Mouse (Mus musculus) forebrain, embryonic 15.5 days (tissue): ENCODE results near the gene Apba2. TPM values are rescaled to one million over a fixed set of nuclear protein-coding genes. Genes with fewer than 3 reads are reported as not detected.
A peak's percentile ranks its signal among the peaks of the same experiment; 100 is the strongest.

Experiments used
- ATAC-seq: fragments of 200-750 bp; cut with Nextera tagmentation; replicated peaks from 2 replicates; pipeline ENCODE4 v1.8.0; 2017; ENCODE audit warnings: mild to moderate bottlenecking, moderate TSS enrichment, moderate library complexity
- H3K27ac ChIP-seq: fragments of 300-500 bp; sonication (generic); replicated peaks from 2 replicates; pipeline ENCODE4 v1.5.1; 2015; ENCODE audit warnings: mild to moderate bottlenecking, inconsistent platforms
- H3K27me3 ChIP-seq: fragments of 300-500 bp; sonication (generic); 2 replicates; pipeline ENCODE4 v1.6.1; 2015; ENCODE audit warnings: inconsistent platforms
- H3K36me3 ChIP-seq: fragments of 300-500 bp; sonication (generic); 2 replicates; pipeline ENCODE4 v1.6.1; 2015; ENCODE audit warnings: mild to moderate bottlenecking, inconsistent platforms
- H3K4me1 ChIP-seq: fragments of 300-500 bp; sonication (generic); 2 replicates; pipeline ENCODE4 v1.6.1; 2015; ENCODE audit warnings: inconsistent platforms
- H3K4me2 ChIP-seq: fragments of 300-500 bp; sonication (generic); replicated peaks from 2 replicates; pipeline ENCODE4 v1.6.1; 2015; ENCODE audit warnings: mild to moderate bottlenecking, inconsistent platforms
- H3K4me3 ChIP-seq: fragments of 300-500 bp; sonication (generic); 2 replicates; pipeline ENCODE4 v1.5.1; 2015; ENCODE audit warnings: mild to moderate bottlenecking, inconsistent platforms
- H3K9ac ChIP-seq: fragments of 300-500 bp; sonication (generic); replicated peaks from 2 replicates; pipeline ENCODE4 v1.6.1; 2015; ENCODE audit warnings: mild to moderate bottlenecking, inconsistent platforms
- H3K9me3 ChIP-seq: fragments of 300-500 bp; sonication (generic); 2 replicates; pipeline ENCODE4 v1.6.1; 2016; ENCODE audit warnings: inconsistent platforms
- WGBS: fragments of 180-500 bp; shearing (Covaris S2); methylation state at CpG from one replicate; pipeline ENCODE4 v1.1.7; 2015; ENCODE audit warnings: mixed read lengths; 5-methylcytosine and 5-hydroxymethylcytosine counted together
- polyA plus RNA-seq: library from polyadenylated mRNA; unstranded; fragments of >200 nt; fragmentation: Nextera tagmentation; extraction: Ambion mirVana; gene quantifications from 2 replicates; pipeline ENCODE4 v1.2.1, GENCODE M21; 2015

Apba2 gene
- polyA plus RNA-seq, 1 experiment from 2014 or later, result 159 TPM

DNA sequence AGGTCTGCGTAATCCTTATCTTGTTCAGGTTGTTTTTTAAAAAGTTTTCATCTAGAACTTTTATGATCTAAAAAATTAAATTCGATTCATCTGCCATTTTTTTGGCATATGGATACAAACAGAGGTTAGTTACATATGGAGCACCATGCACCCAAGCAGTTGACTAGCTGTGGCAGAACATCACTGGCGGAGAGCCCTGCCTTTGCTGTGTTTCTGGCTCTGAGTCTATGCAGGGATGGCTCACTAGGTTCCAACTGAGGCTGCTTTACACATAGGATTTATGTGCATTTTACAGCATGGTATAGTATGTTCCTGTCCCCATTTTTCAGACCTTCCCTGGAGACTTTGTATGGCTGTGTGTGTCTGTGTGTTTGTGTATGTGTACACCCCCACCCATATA is 221.8 kb downstream of the Apba2 start:
- Histone ChIP-seq H3K9me3 (no peaks in the 10 kb centered on the region), H3K4me2 (no peak overlapping the region), H3K4me3 (no peak overlapping the region), H3K36me3 (no peaks in the 10 kb centered on the region), H3K9ac (no peak overlapping the region), H3K27me3 (no peaks in the 10 kb centered on the region), H3K4me1 (peaks cover 11% of the 10 kb centered on the region), H3K27ac (peak overlapping the region; percentile 45; the same call in 1 of the 2 replicates)
- 76% methylated on average over 3 of the region's 3 CpGs for WGBS
- no peak; the same call in 1 of the 2 replicates for ATAC-seq

DNA sequence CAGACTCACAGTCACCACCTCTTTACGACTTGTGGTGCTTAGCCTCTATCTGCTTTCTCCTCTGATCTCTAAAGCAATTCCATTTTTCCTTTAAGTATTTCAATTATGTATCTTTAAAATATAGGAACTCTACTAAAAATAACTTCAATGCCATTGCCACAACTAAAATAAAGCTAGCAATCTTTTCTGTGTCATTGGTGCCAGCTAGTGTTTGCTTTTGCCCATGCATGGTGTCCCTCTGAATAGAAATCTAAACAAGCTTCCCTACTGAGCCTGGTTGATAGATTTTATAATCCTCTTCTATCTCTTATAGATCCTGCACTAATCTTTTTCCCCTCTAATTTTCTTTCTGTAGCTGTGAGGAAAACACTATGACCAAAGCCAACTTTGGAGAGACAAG is 222.9 kb downstream of the Apba2 start:
- no peak overlapping the region for H3K4me2 ChIP-seq
- no peaks in the 10 kb centered on the region for H3K9me3 ChIP-seq
- no peak overlapping the region for H3K4me3 ChIP-seq
- H3K27ac ChIP-seq, result no peak overlapping the region
- 82% methylated on average over 1 of the region's 1 CpGs for WGBS
- ATAC-seq, result no peak
- H3K36me3 ChIP-seq, result no peaks in the 10 kb centered on the region
- H3K9ac ChIP-seq, result no peak overlapping the region
- H3K4me1 ChIP-seq, result peaks cover 17% of the 10 kb centered on the region
- no peaks in the 10 kb centered on the region for H3K27me3 ChIP-seq

DNA sequence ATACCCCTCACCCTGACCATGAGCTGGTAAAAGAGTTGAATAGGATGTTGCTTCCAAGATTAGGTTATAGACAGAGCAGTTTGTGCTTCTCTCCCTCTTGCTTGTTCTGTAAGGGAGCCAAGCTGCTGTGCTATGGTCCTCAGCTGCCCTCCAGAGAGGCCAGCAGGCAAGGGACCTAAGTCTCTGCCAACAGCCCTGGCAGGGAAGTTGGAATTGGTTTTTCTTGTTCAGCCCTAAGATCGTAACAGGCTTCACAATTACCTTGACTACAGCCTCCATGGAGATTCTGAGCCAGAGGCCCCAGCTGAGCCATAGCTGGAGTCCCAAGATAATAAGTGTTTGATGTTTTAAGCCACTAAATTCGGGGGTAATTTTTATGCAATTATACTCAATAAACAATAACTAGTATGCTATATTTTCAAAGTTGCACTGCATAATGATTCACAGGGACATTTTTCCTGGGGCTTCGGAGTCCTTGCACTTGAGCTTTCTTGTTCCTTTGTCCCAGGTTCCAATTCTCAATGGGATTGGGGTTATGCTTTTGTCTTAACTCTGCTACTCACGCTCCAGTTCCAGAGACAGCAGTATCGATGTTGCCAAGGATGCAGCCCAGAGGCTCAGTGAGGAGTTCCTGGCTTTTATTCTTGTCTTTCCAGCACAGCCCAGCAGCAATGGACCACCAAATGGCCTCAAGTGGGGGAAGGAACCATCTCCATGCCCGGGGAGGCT is 224.6 kb downstream of the Apba2 start:
- ATAC-seq, result no peak
- 48% methylated on average over 6 of the region's 6 CpGs for WGBS
- no peaks in the 10 kb centered on the region for H3K36me3 ChIP-seq
- H3K9ac ChIP-seq, result no peak overlapping the region
- no peak overlapping the region for H3K4me2 ChIP-seq
- H3K27me3 ChIP-seq, result no peaks in the 10 kb centered on the region
- H3K4me3 ChIP-seq, result no peak overlapping the region
- H3K27ac ChIP-seq, result peak overlapping the region; percentile 32; the same call in 1 of the 2 replicates
- H3K4me1 ChIP-seq, result peaks cover 22% of the 10 kb centered on the region
- H3K9me3 ChIP-seq, result no peaks in the 10 kb centered on the region

DNA sequence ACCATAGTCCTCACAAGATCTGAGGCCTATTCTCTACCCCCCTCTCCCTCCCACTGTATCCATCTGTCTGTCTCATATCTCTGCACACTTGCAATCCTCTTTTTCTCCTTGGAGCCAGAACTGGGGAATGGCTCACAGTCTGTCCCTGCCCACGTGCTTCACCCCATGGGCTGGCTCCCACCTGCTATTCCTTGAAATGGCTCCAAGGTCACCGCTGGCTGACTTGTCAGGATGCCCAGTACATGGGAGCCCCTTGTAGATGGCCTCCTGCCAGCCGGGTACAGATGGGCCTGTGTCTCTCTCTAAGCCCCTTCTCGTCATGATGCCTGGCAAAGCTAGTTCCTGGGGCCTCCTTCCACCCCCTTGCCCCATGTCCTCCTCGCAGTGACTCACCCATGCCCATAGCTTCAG is 226.7 kb downstream of the Apba2 start:
- ATAC-seq, result peak; percentile 51
- Histone ChIP-seq H3K4me3 (no peak overlapping the region), H3K27me3 (no peaks in the 10 kb centered on the region), H3K9me3 (no peaks in the 10 kb centered on the region), H3K9ac (no peak overlapping the region), H3K27ac (peak overlapping the region; percentile 62), H3K4me2 (no peak overlapping the region), H3K4me1 (peaks cover 22% of the 10 kb centered on the region), H3K36me3 (no peaks in the 10 kb centered on the region)
- WGBS, result 53% methylated on average over 5 of the region's 5 CpGs

DNA sequence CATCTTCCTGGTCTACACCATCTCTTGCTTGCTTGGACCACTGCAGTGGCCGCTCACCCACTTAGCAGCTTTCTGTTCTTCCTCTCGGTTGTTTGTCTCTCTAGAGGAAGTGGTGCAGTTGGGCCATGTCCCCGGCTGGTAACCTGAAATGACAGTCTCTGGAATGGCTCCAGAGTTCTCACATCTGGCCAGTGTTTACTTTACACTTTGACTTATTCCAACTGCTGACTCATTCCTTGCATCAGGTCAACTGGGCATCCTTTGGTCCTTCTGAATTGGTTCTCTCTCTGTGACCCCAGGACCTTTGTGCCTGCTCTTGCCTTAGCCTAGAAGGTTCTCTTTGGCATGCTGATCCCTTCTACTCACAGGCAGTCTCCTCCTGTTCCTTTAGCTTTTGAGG is 227.3 kb downstream of the Apba2 start:
- H3K4me1 ChIP-seq, result peaks cover 22% of the 10 kb centered on the region
- H3K27ac ChIP-seq, result peak overlapping the region; percentile 62; the same call in 1 of the 2 replicates
- no peaks in the 10 kb centered on the region for H3K36me3 ChIP-seq
- no peak overlapping the region for H3K4me2 ChIP-seq
- 89% methylated on average over 3 of the region's 3 CpGs for WGBS
- ATAC-seq, result no peak
- no peaks in the 10 kb centered on the region for H3K27me3 ChIP-seq
- no peak overlapping the region for H3K4me3 ChIP-seq
- H3K9me3 ChIP-seq, result no peaks in the 10 kb centered on the region
- no peak overlapping the region for H3K9ac ChIP-seq

DNA sequence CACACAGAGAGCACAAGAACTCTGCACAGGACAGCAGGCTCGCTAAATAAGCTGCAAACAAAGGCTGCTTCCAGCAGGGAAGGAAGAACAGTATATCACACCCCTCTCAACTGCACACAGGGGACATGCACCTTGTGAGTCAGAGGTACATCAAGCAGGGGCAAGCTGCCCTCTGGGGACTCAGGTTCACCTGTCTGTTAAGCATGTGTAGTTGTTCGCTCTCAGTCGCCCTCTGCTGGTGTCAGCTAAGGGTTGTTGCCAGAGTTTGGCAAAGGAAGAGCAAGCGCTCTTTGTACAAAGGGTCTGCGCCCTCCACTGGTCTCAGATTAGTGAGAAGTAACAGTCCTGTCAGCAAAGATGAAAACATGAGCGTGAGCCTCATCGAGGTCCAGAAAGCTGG is 228.3 kb downstream of the Apba2 start:
- peak overlapping the region; percentile 29 for H3K27ac ChIP-seq
- no peak overlapping the region for H3K4me2 ChIP-seq
- WGBS, result 14% methylated on average over 7 of the region's 7 CpGs
- no peaks in the 10 kb centered on the region for H3K9me3 ChIP-seq
- H3K4me1 ChIP-seq, result peaks cover 22% of the 10 kb centered on the region
- H3K27me3 ChIP-seq, result no peaks in the 10 kb centered on the region
- H3K36me3 ChIP-seq, result no peaks in the 10 kb centered on the region
- peak; percentile 53 for ATAC-seq
- H3K4me3 ChIP-seq, result no peak overlapping the region
- H3K9ac ChIP-seq, result no peak overlapping the region

DNA sequence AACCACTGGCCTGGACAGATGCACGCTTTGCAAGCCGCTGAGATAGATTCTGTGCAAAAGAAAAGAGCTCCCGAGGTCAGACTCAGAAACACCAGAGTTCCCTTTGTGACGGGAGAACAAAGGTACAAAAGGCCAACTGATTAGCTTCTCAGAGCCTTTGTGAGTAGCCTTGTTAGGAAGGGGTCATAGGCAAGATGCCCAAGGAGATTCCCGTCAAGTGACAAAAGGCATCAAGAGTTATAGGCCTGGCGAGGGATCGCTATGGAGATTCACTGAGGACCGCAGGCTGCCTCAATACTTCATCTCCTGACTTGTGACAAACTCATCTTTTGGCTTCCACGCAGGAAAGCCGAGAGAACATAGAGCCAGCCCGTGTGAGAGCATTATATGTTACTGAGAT is 237.6 kb downstream of the Apba2 start:
- Histone ChIP-seq H3K27me3 (no peaks in the 10 kb centered on the region), H3K36me3 (peaks cover 15% of the 10 kb centered on the region), H3K4me2 (no peak overlapping the region), H3K4me3 (no peak overlapping the region), H3K27ac (no peak overlapping the region), H3K4me1 (peaks cover 13% of the 10 kb centered on the region), H3K9me3 (no peaks in the 10 kb centered on the region), H3K9ac (no peak overlapping the region)
- WGBS, result 10% methylated on average over 11 of the region's 11 CpGs
- no peak for ATAC-seq

DNA sequence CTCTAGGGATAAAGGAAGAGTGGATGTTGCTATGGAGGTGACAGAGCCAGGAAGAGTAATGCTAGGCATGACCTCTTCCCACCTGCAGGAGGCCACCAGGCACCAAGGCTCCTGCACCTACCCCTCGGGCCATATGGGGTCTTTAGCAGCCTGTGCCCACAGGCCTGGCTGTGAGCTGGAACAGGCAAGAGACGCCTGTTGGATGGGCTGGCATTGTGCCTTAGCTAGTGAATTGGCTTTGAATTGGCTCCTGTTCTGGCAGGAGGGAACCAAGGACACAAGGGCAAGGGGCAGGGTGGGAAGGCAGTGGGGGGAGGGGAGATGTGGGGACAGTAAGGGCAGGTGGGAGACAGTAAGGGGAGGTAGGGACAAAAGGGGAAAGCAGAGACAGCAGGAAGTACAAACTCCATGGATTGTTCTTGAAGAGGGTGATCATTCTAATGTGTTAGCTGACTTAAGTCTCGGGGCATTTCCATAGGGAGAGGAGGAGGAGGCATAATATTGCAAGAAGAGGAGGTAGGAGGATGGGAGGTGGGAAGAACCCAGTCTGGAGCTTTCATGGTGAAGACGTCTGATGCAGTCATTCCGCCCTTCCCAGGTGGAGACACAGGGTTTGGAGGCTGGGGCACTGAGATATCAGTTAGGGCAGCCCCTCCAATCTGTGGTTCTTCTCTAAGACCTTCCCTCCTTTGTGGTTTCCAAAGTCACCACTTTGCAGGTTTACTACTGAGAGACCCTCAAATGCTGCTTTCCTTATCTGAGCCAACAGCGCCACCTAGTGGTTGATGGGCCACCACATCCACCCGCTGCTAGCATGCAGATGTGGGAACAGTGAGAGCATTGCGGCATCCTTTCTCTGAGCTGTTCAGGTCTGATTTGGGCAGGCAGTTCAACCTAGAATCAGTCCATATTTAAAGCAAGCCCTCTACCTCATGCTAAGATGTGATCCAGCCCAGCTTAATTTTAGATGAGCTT is 240.1 kb downstream of the Apba2 start:
- no peak overlapping the region for H3K4me2 ChIP-seq
- WGBS, result 22% methylated on average over 8 of the region's 8 CpGs
- H3K27ac ChIP-seq, result peak overlapping the region; percentile 49
- no peaks in the 10 kb centered on the region for H3K9me3 ChIP-seq
- peaks cover 13% of the 10 kb centered on the region for H3K4me1 ChIP-seq
- H3K4me3 ChIP-seq, result no peak overlapping the region
- ATAC-seq, result peak; percentile 92
- no peaks in the 10 kb centered on the region for H3K27me3 ChIP-seq
- no peak overlapping the region for H3K9ac ChIP-seq
- peaks cover 24% of the 10 kb centered on the region for H3K36me3 ChIP-seq

DNA sequence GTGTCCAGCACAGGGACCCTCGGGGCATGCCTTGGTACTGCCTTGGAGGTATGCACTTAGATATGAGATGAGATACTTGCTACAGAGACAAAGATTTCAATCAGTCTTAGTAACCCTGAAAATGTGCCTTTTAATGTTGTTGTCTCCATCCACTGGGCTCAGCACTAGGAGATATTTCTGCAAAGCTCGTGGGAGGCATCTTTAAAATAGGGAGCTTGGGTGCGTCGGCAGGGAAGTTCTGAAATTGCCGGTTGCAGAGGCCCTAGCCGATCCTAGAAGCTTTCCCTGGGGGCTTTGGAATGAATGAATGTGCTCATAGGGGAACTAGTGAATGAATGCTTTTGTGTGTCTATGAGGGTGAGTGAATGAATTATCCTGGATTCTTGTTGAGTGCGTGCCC is 242.1 kb downstream of the Apba2 start:
- no peak for ATAC-seq
- Histone ChIP-seq H3K4me2 (no peak overlapping the region), H3K4me1 (peaks cover 8% of the 10 kb centered on the region), H3K4me3 (no peak overlapping the region), H3K27me3 (no peaks in the 10 kb centered on the region), H3K9ac (no peak overlapping the region), H3K36me3 (peaks cover 32% of the 10 kb centered on the region), H3K9me3 (no peaks in the 10 kb centered on the region), H3K27ac (no peak overlapping the region)
- WGBS, result 90% methylated on average over 7 of the region's 7 CpGs

DNA sequence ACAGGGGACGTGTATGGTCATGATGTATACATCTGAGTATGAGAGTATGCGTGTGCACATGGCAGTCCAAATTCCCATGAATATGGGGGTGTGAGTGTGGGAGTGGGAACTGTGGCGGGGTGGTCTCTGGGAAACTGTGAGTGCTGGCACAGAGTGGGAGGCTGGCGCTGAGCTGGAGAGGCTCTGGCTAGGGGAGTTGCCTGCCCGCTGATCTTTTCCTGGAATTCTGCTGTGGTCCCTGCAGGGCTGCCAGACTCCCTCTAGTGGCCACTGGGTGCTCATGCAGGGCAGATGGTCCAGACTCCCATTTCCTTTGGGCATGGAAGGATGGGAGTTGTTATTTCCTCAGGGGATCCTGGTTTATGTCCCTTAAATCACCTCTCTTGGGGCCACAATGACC is 250.0 kb downstream of the Apba2 start:
- 26% methylated on average over 5 of the region's 5 CpGs for WGBS

DNA sequence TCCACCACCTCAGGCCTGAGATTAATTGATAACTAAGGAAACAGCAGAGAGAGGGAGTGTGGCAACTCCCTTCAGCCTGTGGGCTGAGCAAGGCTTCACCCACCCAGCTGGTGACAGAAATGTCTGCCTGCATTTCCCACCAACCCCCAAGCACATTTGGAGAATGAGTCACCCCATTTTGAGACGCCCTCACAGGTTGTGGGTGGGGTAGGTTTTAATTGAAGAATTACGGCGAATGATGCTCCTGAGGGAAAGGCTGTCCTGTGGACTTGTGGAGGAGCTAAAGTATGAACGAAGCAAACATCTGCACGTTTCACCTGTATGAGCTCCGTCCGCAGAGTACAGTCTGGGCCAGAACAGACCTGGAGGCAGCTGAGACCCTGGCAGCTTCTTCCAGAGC is 250.6 kb downstream of the Apba2 start:
- Histone ChIP-seq H3K27ac (no peak overlapping the region), H3K4me1 (no peaks in the 10 kb centered on the region), H3K36me3 (peaks cover 20% of the 10 kb centered on the region), H3K9ac (no peak overlapping the region), H3K9me3 (no peaks in the 10 kb centered on the region), H3K4me2 (no peak overlapping the region), H3K4me3 (no peak overlapping the region), H3K27me3 (no peaks in the 10 kb centered on the region)
- WGBS, result 97% methylated on average over 7 of the region's 7 CpGs
- no peak for ATAC-seq

More for the DNA sequence above, 250.0 kb downstream of the Apba2 start:
- peak; percentile 81 for ATAC-seq
- no peaks in the 10 kb centered on the region for H3K4me1 ChIP-seq
- no peaks in the 10 kb centered on the region for H3K27me3 ChIP-seq
- no peak overlapping the region for H3K4me3 ChIP-seq
- H3K9me3 ChIP-seq, result no peaks in the 10 kb centered on the region
- H3K27ac ChIP-seq, result no peak overlapping the region
- H3K9ac ChIP-seq, result no peak overlapping the region
- peaks cover 23% of the 10 kb centered on the region for H3K36me3 ChIP-seq
- H3K4me2 ChIP-seq, result no peak overlapping the region

DNA sequence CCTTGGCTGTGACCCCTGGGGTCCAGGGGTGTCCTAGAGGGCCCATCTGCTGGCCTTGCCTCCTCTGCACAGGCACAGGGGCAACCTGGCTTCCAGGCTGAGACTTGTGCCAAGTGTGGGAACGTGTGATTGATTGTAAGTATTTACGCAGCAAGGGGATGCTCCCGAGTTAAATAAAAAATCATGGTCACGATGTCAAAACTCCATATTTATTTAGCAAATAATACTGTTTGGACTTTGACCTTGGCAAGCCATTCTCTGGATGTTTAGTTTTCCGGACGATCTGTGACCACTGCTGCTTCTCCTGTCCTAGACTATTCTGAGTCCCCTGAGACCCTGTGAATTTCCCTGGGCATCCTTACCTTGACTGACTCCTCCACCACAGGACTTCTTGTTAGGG is 252.2 kb downstream of the Apba2 start:
- 84% methylated on average over 6 of the region's 6 CpGs for WGBS
- Histone ChIP-seq H3K4me3 (no peak overlapping the region), H3K9me3 (no peaks in the 10 kb centered on the region), H3K27ac (no peak overlapping the region), H3K4me2 (no peak overlapping the region), H3K27me3 (no peaks in the 10 kb centered on the region), H3K4me1 (no peaks in the 10 kb centered on the region), H3K36me3 (peaks cover 8% of the 10 kb centered on the region; the same call in 1 of the 2 replicates), H3K9ac (no peak overlapping the region)
- ATAC-seq, result no peak
